Mouse (Mus musculus) left cerebral cortex, adult 9 months (tissue): ENCODE data around the gene Alx1.
A peak's percentile ranks its signal among the peaks of the same experiment; 100 is the strongest.

Experiments used
- DNase-seq, 2 experiments: peaks; one replicate each; pipeline ENCODE4 v3.0.0; 2022; ENCODE audit warnings: low spot score in 2 of 2

The Alx1 gene

GRCm38 (mm10) chr10:103029730-103030490 lies at the start of gene Alx1:
Alx1 (minus strand) TSS chr10:103030215.
- no peak for DNase-seq

GRCm38 (mm10) chr10:103049593-103049992 lies 19.6 kb upstream of the Alx1 start:
- no peak for DNase-seq

- no peak for DNase-seq
Measured at GRCm38 (mm10) chr10:103046623-103047022, 16.6 kb upstream of the Alx1 start.

- no peak for DNase-seq
Measured at GRCm38 (mm10) chr10:103045019-103045418, 15.0 kb upstream of the Alx1 start.

GRCm38 (mm10) chr10:103035002-103035640 lies 5.1 kb upstream of the Alx1 start:
- no peak for DNase-seq

GRCm38 (mm10) chr10:103030931-103031330 lies 916 bp upstream of the Alx1 start:
- no peak for DNase-seq

- peak in 1 of 2 experiments; percentile 2 for DNase-seq
Measured at GRCm38 (mm10) chr10:103029132-103029729, 784 bp downstream of the Alx1 start.

- no peak for DNase-seq
Measured at GRCm38 (mm10) chr10:103028253-103029131, 1.5 kb downstream of the Alx1 start.

- no peak for DNase-seq
Measured at GRCm38 (mm10) chr10:103027931-103028252, 2.1 kb downstream of the Alx1 start.

GRCm38 (mm10) chr10:103027226-103027930 lies 2.6 kb downstream of the Alx1 start:
- DNase-seq, result peak in 1 of 2 experiments; percentile 4

GRCm38 (mm10) chr10:103026636-103027225 lies 3.3 kb downstream of the Alx1 start:
- peak in 1 of 2 experiments; percentile 2 for DNase-seq

GRCm38 (mm10) chr10:103002556-103002955 lies 27.5 kb downstream of the Alx1 start:
- DNase-seq, result no peak

- no peak for DNase-seq
Measured at GRCm38 (mm10) chr10:103000902-103001301, 29.1 kb downstream of the Alx1 start.

- DNase-seq, result no peak
Measured at GRCm38 (mm10) chr10:102999584-102999983, 30.4 kb downstream of the Alx1 start.

- no peak for DNase-seq
Measured at GRCm38 (mm10) chr10:102975106-102975505, 54.9 kb downstream of the Alx1 start.

- DNase-seq, result no peak
Measured at GRCm38 (mm10) chr10:102959602-102960001, 70.4 kb downstream of the Alx1 start.
